Mouse (Mus musculus) layer of hippocampus, postnatal 25 days (tissue): Measurements from ENCODE around the gene Pde6c. TPM values are rescaled to one million over a fixed set of nuclear protein-coding genes. Genes with fewer than 3 reads are reported as not detected.

Source experiments
- DNase-seq, 2 experiments: peaks; one replicate each; pipeline ENCODE4 v3.0.0; 2022; ENCODE audit warnings: mixed read lengths in 2 of 2, low spot score in 1 of 2; ENCODE audit errors: extremely low spot score in 1 of 2
- total RNA-seq, 2 experiments: library from RNA; stranded (reverse); gene quantifications; 2 replicates each; pipeline ENCODE4 v1.2.3; 2021

Gene Pde6c
- total RNA-seq, 2 experiments from 2014 or later = 0.14 to 0.17 TPM

DNA sequence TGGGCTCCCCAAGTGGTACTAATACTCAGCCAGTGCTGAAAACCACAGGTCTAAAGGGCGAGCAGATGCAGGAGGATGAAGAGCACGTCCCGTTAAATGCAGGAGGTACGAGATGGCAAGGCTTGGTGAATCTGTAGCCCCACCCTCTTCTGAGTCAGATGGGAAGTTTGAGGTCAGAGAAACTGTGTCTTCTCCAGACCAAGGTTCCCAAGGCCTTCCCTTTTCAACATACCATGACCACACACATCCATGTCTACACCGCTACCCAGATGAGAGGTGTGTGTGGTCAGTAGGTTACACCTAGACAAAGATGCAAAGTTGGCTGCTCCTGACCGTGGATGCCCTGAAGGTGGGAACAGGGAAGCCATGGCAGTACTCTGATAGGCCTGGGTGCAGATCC lies 2.2 kb downstream of the Pde6c start:
- DNase-seq = no peak

DNA sequence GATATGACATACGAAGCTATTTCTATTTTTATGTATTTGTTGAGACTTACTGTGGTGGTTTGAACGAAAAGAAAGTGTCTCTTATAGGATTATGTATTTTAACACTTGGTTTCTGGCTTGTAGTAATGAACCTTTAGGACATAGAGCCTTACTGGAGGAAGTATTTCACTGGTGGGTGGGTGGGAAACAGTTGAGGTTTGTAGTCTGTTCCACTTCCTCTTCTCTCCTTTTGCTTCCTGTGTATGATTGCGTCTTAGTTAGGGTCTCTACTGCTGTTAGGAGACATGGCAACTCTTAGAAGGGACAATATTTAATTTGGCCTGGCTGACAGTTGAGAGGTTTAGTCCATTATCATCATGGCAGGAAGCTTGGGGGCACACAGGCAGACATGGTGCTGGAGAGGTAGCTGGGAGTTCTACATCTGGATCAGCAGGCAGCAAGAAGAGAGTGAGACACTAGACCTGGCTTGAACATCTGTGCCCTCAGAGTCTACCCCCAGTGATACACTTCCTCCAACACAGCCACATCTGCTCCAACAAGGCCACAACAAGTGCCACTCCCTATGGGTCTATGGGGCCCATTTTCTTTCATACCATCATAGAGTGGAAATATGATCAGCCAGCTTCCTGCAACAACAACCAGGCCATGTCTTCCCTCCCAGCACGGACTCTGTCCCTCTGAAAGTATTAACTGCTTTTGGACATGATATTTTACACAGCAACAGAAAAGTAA lies 11.1 kb downstream of the Pde6c start:
- no peak for DNase-seq

DNA sequence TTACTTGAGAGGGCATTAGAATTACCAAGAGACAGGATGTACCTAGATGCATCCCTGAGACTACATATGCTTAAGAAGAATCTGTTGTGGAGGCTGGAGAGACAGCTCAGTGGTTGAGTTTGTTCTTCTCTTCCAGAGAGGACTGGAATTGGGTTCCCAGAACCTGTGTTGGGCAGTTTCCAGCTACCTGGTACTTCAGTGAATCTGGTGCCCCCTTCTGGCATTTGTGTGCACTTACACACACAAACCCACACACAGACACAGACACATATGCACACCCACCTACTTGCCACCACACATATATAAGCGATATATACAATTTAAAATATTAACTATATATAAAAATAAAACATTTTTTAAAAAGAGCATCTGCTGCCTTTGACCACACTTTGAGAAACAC lies 23.7 kb downstream of the Pde6c start:
- no peak for DNase-seq

DNA sequence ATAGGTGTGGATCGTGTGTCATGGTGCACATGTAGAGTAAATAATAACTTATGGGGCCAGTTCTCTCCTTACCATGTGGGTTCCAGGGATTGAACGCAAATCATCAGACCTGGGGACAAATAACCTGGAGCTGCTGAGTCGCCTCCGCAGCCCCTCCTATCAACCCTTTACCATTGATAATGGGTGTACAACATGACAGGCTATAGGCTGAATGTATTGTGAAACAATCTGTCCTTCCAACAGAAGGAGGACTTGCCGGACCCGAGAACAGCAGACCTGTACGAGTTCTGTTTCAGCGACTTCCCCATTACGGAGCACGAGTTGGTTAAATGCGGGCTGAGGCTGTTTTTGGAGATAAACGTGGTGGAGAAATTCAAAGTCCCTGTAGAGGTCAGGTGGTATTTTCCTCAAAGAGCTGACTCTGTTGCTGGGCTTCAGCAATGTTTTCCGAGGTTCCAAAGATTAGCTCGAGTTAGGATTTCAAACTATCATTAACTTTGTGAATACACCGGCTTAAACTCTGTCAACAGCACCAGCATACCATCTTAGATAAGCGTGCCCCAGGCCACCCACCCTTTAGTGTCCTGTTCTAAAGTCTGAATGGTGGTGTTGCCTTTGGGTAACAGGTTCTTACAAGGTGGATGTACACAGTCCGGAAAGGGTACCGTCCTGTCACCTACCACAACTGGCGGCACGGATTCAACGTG lies 29.2 kb downstream of the Pde6c start:
- DNase-seq = no peak

DNA sequence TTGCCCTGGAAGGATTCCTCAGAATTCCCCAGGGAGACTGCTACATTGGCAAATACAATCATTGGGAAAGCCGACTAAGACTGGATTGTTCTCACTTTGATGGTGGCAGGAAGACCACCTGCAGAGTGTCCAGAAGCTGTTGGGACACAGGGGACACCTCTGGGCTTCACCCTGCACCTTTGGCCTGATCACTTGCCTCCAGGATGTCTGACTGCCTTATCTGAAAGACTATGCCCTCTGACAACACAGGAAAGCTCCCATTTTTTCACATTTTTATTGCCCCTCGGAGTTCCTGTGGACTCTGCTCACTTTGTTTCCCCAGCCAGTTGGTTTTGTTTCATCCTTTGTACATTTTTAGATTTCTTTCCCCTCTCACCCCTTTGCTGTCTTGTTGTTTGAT lies 32.1 kb downstream of the Pde6c start:
- no peak for DNase-seq

DNA sequence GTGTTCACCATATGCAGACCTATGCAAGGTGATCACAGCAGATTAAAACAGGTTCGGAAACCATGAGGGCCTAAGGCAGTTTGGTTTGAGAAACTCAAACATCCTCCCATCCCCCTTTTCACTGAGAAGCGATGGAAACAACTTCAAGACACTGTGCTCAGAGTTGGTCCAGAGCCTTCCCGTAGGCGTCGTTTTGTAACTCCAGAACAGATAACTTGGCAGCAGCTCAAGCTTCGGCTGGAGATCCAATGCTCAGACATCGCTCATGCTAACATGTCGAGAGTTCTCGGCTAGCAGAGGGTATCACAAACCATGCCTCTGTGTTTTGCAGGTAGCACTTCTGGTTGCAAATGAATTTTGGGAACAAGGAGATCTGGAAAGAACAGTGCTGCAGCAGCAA lies 47.1 kb downstream of the Pde6c start:
- DNase-seq = no peak

DNA sequence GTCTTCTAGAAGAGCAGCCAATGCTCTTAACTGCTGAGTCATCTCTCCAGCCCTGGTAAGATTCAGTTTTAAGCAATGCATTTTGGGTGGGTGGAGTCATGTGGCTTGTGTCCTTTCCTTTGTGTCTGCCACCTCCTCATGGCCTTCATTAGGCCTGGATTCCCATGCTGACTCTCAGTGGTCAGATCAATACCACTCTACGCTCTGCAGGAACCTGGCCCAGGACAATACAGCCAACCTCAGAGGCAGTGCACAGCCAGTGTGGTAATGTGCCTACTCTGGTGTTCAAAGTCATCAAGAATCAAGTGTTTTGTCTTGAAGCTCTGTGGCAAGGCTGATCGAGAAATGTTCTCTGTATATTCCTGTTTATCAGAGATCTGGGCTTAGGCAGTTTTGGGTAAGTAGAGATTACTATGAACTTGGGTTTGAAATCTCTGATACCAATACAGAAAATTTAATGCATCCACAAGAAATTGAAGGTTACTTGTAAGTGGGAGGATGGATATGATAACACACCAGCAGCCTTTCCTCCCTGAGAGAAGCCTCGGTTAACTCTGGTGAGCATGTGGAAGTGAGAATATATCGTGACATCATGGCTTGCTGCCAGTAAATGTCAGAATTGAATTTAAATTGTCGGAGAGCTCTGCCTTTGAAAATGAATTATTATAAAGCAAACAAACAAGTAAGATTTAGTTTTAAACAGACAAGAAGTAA lies 54.2 kb downstream of the Pde6c start:
- no peak for DNase-seq

DNA sequence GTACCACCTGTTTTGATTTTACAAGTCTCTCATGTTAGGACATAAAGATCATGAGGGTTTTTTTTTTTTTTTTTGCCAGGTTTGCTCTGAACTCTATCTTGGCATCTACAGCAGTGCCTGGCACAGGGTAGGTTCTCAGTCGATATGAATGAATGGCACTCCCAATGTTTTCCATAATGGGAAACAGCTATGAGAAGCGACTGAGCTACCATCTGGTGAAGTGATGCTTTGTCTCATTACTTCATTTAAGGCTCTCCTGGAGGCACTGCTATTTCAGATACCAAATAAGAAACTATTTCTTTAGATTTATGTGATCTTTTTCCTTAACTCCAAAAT lies 54.7 kb downstream of the Pde6c start:
- no peak for DNase-seq

DNA sequence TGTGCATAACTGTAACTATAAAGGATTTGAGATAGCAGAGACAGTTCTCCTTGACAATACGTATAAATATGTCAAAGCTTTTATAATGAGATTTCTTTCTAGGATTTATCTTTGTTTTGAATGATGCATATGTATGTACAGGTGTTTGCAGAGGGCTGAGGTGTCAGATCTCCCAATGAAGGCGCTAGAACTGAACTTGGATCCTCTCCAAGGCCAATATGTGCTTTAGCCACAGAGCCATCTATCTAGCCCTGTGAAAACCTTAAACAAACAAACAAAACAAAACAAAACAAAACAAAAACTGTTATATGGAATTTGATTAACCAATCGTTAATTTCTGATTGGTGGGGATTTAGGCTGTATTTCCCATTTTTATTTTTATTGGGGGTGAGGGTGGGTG lies 58.0 kb downstream of the Pde6c start:
- DNase-seq = no peak

DNA sequence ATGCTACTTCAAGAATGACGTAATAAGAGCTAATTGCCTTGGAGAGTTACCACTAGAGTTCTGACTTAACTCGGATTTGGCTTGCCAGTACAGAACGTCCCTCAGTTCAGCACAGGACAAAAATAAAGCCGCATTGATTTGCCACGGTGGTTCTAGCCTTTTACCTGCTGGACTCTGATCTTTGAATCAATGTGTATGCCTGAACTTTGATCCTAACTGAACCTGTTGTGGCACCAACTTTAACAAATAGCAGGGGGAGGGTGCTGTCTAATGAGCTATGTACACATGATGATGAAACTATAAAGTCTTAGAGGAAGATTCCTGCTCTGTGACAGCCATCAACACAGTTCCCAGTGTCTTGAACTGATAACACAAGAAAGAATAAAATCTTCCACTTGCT lies 58.9 kb downstream of the Pde6c start:
- DNase-seq = no peak

DNA sequence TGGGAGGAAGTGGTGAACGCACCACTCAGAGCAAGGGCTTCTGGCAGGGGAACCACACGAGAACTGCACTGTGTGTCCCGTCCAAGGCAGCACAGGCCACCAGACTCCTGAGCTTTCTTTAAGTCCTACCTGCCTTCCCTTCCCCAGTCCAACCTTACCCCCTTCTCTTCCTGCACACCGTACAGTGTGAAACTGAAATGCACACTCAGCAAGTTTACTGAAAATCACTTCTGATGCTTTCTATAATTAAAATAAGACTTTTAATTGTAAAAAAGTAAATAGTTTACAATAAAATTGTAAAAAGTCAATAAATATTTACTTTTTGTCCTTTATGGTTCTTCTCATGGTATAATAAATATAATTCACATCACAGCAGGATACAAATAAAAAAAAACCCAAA lies 62.7 kb downstream of the Pde6c start:
- DNase-seq = no peak

DNA sequence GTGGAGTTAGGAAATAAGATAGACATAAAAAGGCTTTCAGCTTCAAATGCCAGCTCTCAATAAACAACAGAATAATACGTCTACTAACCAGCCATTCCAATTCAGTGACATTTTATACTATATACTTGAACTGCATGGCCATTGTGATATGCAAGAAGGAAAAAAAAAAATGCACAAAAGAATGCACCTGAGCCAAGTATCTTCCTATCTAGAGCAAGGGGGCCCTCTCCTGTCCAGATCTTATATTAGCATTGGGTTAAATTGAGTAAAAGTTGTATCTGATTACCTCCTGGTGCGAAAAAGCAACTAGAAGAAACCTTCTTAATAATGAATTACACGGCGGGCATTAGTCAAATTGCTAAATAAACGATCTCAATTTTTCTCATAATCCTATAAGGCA lies 66.2 kb downstream of the Pde6c start:
- DNase-seq = no peak

DNA sequence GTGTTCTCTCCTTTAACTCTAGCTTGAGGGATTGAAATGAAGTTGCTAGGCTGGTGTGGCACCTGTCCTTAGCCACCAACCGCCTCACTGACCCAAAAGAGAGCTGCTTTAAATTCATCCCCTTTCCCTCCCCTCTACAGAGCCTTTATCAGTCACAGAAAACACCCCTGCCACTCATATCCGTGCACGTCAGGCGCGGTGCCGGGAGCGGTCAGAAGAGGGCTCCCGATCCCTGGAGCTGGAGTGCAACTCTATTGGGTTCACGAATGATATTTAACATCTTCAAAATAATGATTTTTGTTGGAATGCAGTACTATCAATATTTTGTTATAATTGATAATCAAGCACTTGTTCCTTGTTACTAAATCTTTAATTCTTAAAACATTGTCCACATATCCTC lies 74.1 kb downstream of the Pde6c start:
- DNase-seq = peak in 1 of 2 experiments; percentile 60

DNA sequence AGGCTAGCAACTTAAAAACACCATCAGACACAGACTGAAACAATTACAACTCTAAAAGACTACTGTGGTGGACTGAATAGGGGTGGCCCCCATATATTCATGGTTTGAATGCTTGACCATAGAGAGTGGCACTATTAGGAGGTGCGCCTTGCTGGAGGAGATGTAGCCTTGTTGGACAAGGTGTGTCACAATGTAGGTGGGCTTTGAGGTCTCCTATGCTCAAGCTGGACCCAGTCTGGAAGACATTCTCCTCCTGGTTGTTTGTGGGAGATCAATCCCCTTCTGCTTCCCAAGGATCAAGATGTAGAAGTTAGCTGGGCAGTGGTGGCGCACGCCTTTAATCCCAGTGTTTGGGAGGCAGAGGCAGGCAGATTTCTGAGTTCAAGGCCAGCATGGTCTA lies 85.1 kb downstream of the Pde6c start:
- no peak for DNase-seq

DNA sequence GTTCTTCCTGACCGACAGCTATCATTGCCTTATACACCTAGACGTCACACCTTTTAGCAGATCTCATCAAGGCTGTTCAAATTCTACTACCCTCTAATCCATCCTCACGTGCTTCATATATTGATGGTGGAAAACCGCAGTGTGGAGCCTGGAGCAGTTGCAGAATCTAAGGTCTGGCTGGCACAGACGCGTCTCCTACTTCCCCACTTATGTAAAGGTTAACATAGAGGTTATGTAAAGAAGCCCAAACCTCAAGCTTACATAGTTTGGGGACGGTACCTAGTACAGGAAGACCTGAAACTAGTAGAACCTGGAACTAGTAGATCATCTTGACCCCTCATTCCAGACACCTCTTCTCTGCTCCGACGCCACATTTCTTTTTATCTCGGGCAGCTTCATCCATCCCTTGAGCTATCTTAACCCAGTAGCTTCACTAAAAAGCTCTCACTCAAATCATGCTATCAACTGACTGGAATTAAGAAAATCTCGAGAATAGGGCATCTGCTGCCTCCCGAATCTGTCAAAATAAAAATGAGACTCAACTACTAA lies 90.8 kb downstream of the Pde6c start:
- DNase-seq = no peak

DNA sequence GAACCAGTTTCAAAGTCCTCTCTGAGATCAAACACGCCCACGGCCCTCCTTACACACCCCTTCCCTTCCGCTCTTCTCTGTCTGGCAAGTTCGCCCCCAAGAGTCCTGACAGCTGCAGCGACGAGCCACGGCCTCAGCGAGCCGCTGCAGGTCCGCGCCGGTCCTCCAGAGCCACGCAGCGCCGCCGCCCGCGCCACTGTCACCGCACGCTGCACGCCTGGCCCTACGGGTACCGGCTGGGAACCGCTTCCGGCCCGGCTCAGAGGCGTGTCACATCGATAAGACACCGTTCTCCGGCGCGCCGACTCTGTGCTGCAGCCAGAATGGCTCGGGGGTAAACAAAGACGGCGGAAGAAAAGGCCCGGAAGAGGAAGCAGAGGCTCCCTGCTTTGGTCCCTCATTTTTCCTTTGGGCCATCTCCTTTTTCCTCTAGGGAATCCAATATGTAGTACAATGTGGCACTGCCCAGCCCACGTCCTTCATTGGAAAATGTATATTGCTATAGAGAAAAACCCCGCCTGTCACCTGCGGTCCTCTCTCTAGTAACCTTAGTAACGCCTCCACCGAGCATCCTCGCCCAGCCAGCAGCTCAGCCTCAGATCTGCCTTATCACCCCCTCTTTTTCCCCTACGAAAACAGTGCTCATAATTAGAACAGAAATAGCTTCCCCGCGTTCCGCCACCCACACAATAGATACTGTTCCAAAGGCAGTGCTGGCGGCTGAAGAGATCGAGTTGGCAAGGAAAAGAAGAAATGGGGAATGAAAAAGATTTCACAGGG lies 91.5 kb downstream of the Pde6c start, which contains the start of gene Fra10ac1:
TSS of gene Fra10ac1 (minus strand) at position 252 of the 780 bp plus-strand sequence.
- DNase-seq = peak; percentile 91 to 98

DNA sequence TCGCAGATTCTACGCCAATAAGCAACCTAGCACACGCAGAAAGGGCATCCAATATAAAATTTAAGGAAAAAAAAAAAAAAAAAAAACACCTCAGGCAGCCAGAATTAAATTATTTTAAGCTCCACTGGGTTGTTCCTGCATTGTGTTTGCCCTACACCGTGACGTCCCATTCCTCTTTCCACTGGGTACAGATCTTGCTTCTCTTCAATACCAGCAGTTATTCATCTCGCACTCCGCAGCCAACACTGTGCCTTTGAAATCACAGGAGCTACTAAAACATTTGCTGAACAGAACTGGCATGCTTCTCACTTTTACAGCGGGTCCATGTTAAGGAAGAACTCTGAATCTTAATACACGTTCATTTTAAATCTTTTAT lies 92.1 kb downstream of the Pde6c start:
- DNase-seq = no peak

DNA sequence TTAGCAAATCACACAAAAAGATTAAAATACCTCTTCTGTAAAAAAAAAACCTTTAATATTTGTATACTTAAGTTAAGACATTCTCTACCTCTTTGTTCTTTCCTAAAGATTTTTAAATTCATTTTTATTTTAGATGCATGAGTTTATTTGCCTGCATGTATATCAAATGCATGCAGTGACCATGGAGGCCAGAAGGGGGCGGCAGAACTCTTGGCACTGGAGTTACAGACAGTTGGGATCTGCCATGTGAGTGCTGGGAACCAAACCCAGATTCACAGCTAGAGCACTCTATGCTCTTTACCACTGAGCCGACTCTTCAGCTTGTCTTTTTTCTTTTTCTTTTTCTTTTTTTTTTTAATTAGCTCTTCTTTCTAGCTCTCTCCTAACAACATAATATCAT lies 96.1 kb downstream of the Pde6c start:
- DNase-seq = no peak

DNA sequence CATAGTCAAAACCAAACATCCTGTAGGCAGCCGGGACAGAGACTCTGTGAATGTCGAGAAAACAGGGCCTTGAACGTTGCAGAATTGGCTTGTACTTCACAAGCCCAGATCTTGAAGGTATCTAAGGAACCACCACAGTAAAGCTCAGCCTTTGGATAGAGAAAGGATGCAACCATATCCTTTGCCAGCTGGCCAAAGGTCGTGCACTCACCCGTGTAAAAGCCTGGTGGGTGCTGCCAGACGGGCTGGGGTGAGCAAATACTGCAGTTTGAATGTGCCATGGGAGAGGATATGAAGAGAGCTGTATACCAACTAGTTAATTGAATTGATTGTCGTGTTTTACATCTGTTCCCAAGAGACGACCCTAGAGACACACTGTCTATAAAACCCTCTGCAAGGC lies 99.5 kb downstream of the Pde6c start:
- no peak for DNase-seq

DNA sequence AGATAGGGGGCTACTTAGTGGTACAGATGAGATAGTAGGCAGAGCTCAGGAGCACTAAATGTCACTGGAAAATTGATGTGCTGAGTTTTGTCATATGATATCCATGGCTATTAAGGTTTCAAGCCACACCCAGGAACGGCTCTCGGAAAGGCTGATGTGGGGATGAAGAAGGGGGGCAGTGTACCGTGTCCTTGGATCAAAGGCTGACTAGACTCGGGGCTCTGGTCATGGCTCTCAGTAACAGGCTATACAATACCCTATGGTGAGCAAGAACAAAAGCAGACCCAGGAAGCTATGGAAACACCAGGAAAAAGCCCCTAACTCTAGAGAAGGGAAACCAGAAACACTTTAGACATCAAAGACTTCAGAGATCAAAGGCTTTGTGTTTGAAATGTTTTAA lies 99.9 kb downstream of the Pde6c start:
- no peak for DNase-seq
